Mouse (Mus musculus) embryonic facial prominence, embryonic 14.5 days (tissue): ENCODE data around the gene Themis. TPM values are rescaled to one million over a fixed set of nuclear protein-coding genes. Genes with fewer than 3 reads are reported as not detected.

Experiments used
- ATAC-seq: fragments of 200-750 bp; cut with Nextera tagmentation; 2 replicates; pipeline ENCODE4 v1.8.0; 2017; ENCODE audit warnings: low read depth, moderate number of reproducible peaks, moderate TSS enrichment
- DNase-seq: peaks from one replicate; pipeline ENCODE4 v3.0.0-alpha.2; 2015; ENCODE audit warnings: low spot score
- H3K27ac ChIP-seq: fragments of 300-500 bp; sonication (generic); replicated peaks from 2 replicates; pipeline ENCODE4 v1.5.1; 2014; ENCODE audit warnings: low read depth, mild to moderate bottlenecking, low read length, moderate library complexity
- H3K27me3 ChIP-seq: fragments of 300-500 bp; sonication (generic); replicated peaks from 2 replicates; pipeline ENCODE4 v1.6.1; 2014; ENCODE audit warnings: low read length; ENCODE audit not compliant: control insufficient read depth, insufficient read depth
- H3K36me3 ChIP-seq: fragments of 300-500 bp; sonication (generic); 2 replicates; pipeline ENCODE4 v1.6.1; 2014; ENCODE audit warnings: low read length, mixed read lengths; ENCODE audit not compliant: control insufficient read depth, insufficient read depth
- H3K4me1 ChIP-seq: fragments of 300-500 bp; sonication (generic); 2 replicates; pipeline ENCODE4 v1.6.1; 2014; ENCODE audit warnings: antibody characterized with exemption, low read length; ENCODE audit not compliant: control insufficient read depth, insufficient read depth
- H3K4me2 ChIP-seq: fragments of 300-500 bp; sonication (generic); 2 replicates; pipeline ENCODE4 v1.6.1; 2014; ENCODE audit warnings: low read depth, mild to moderate bottlenecking, low read length, moderate library complexity, mixed read lengths
- H3K4me3 ChIP-seq: fragments of 300-500 bp; sonication (generic); 2 replicates; pipeline ENCODE4 v1.5.1; 2014; ENCODE audit warnings: low read depth, mild to moderate bottlenecking, low read length
- H3K9ac ChIP-seq: fragments of 300-500 bp; sonication (generic); 2 replicates; pipeline ENCODE4 v1.6.1; 2014; ENCODE audit warnings: low read depth, mild to moderate bottlenecking, low read length, moderate library complexity, mixed read lengths
- H3K9me3 ChIP-seq: fragments of 300-500 bp; sonication (generic); 2 replicates; pipeline ENCODE4 v1.6.1; 2016; ENCODE audit warnings: low read length; ENCODE audit not compliant: control insufficient read depth
- WGBS: fragments of 180-500 bp; shearing (Covaris S2); extraction: QIAGEN DNeasy Blood & Tissue Kit; methylation state at CpG from one replicate; pipeline ENCODE4 v1.1.7; 2014; 5-methylcytosine and 5-hydroxymethylcytosine counted together
- polyA plus RNA-seq: library from polyadenylated mRNA; unstranded; fragments of >200 nt; fragmentation: Nextera tagmentation; extraction: Ambion mirVana; gene quantifications from 2 replicates; pipeline ENCODE4 v1.2.1, GENCODE M21; 2014

Themis gene
- polyA plus RNA-seq, 1 experiment from 2014 or later, result not detected

- ATAC-seq (no peak), DNase-seq (no peak)
- H3K27me3 ChIP-seq, result no peaks in the 10 kb centered on the region
- H3K9me3 ChIP-seq, result no peaks in the 10 kb centered on the region
- no peak overlapping the region for H3K4me2 ChIP-seq
- 69% methylated on average over 6 of the region's 6 CpGs for WGBS
- no peak overlapping the region for H3K4me3 ChIP-seq
- no peaks in the 10 kb centered on the region for H3K4me1 ChIP-seq
- H3K27ac ChIP-seq, result no peak overlapping the region
- H3K9ac ChIP-seq, result no peak overlapping the region
- H3K36me3 ChIP-seq, result no peaks in the 10 kb centered on the region
Measured at GRCm38 (mm10) chr10:28665141-28665540, 3.0 kb upstream of the Themis start.

GRCm38 (mm10) chr10:28673931-28674330, 5.8 kb downstream of the Themis start:
- WGBS, result 86% methylated on average over 3 of the region's 3 CpGs
- DNase-seq (no peak), ATAC-seq (no peak)
- Histone ChIP-seq H3K9ac (no peak overlapping the region), H3K4me2 (no peak overlapping the region), H3K4me1 (no peaks in the 10 kb centered on the region), H3K36me3 (no peaks in the 10 kb centered on the region), H3K9me3 (no peaks in the 10 kb centered on the region), H3K27me3 (no peaks in the 10 kb centered on the region), H3K4me3 (no peak overlapping the region), H3K27ac (no peak overlapping the region)

GRCm38 (mm10) chr10:28675337-28675736, 7.2 kb downstream of the Themis start:
- Histone ChIP-seq H3K4me3 (no peak overlapping the region), H3K9me3 (no peaks in the 10 kb centered on the region), H3K36me3 (no peaks in the 10 kb centered on the region), H3K27me3 (no peaks in the 10 kb centered on the region), H3K4me1 (no peaks in the 10 kb centered on the region), H3K9ac (no peak overlapping the region), H3K27ac (no peak overlapping the region), H3K4me2 (no peak overlapping the region)
- no peak for ATAC-seq
- WGBS, result 85% methylated on average over 2 of the region's 2 CpGs
- no peak for DNase-seq

GRCm38 (mm10) chr10:28694981-28695380, 26.8 kb downstream of the Themis start:
- H3K36me3 ChIP-seq, result no peaks in the 10 kb centered on the region
- H3K9ac ChIP-seq, result no peak overlapping the region
- no peaks in the 10 kb centered on the region for H3K27me3 ChIP-seq
- DNase-seq, result no peak
- H3K9me3 ChIP-seq, result no peaks in the 10 kb centered on the region
- ATAC-seq, result no peak
- 72% methylated on average over 6 of the region's 6 CpGs for WGBS
- H3K4me3 ChIP-seq, result no peak overlapping the region
- H3K4me1 ChIP-seq, result no peaks in the 10 kb centered on the region
- H3K4me2 ChIP-seq, result no peak overlapping the region
- H3K27ac ChIP-seq, result no peak overlapping the region

GRCm38 (mm10) chr10:28696032-28696431, 27.9 kb downstream of the Themis start:
- no peak overlapping the region for H3K4me3 ChIP-seq
- H3K27me3 ChIP-seq, result no peaks in the 10 kb centered on the region
- ATAC-seq (no peak), DNase-seq (no peak)
- H3K4me2 ChIP-seq, result no peak overlapping the region
- 94% methylated on average over 1 of the region's 1 CpGs for WGBS
- no peaks in the 10 kb centered on the region for H3K36me3 ChIP-seq
- no peaks in the 10 kb centered on the region for H3K4me1 ChIP-seq
- H3K27ac ChIP-seq, result no peak overlapping the region
- H3K9me3 ChIP-seq, result no peaks in the 10 kb centered on the region
- no peak overlapping the region for H3K9ac ChIP-seq

GRCm38 (mm10) chr10:28698175-28698574, 30.0 kb downstream of the Themis start:
- no peak overlapping the region for H3K4me3 ChIP-seq
- H3K9ac ChIP-seq, result no peak overlapping the region
- no peaks in the 10 kb centered on the region for H3K9me3 ChIP-seq
- H3K4me1 ChIP-seq, result no peaks in the 10 kb centered on the region
- no peak for ATAC-seq
- H3K27me3 ChIP-seq, result no peaks in the 10 kb centered on the region
- no peaks in the 10 kb centered on the region for H3K36me3 ChIP-seq
- no peak overlapping the region for H3K27ac ChIP-seq
- DNase-seq, result no peak
- no peak overlapping the region for H3K4me2 ChIP-seq

- H3K9ac ChIP-seq, result no peak overlapping the region
- WGBS, result 66% methylated on average over 3 of the region's 3 CpGs
- no peaks in the 10 kb centered on the region for H3K9me3 ChIP-seq
Measured at GRCm38 (mm10) chr10:28721828-28722227, 53.7 kb downstream of the Themis start.

GRCm38 (mm10) chr10:28723266-28723665, 55.1 kb downstream of the Themis start:
- Histone ChIP-seq H3K9ac (no peak overlapping the region), H3K4me2 (no peak overlapping the region), H3K4me3 (no peak overlapping the region), H3K27me3 (no peaks in the 10 kb centered on the region), H3K27ac (no peak overlapping the region), H3K9me3 (no peaks in the 10 kb centered on the region), H3K4me1 (no peaks in the 10 kb centered on the region), H3K36me3 (no peaks in the 10 kb centered on the region)
- 87% methylated on average over 7 of the region's 7 CpGs for WGBS
- ATAC-seq (no peak), DNase-seq (no peak)

More at GRCm38 (mm10) chr10:28721828-28722227, 53.7 kb downstream of the Themis start:
- no peak for ATAC-seq
- Histone ChIP-seq H3K4me1 (no peaks in the 10 kb centered on the region), H3K36me3 (no peaks in the 10 kb centered on the region), H3K4me3 (no peak overlapping the region), H3K4me2 (no peak overlapping the region), H3K27me3 (no peaks in the 10 kb centered on the region), H3K27ac (no peak overlapping the region)
- DNase-seq, result no peak

GRCm38 (mm10) chr10:28730122-28730521, 62.0 kb downstream of the Themis start:
- no peaks in the 10 kb centered on the region for H3K9me3 ChIP-seq
- DNase-seq, result peak; percentile 54
- no peak overlapping the region for H3K4me2 ChIP-seq
- no peaks in the 10 kb centered on the region for H3K4me1 ChIP-seq
- H3K9ac ChIP-seq, result no peak overlapping the region
- no peak overlapping the region for H3K27ac ChIP-seq
- H3K4me3 ChIP-seq, result no peak overlapping the region
- no peaks in the 10 kb centered on the region for H3K36me3 ChIP-seq
- no peak for ATAC-seq
- H3K27me3 ChIP-seq, result no peaks in the 10 kb centered on the region
- WGBS, result 8% methylated on average over 2 of the region's 2 CpGs
